In genomic region chr11:21570973-21571372, GRCm38 (mm10) we compare ENCODE assay signal across 8 mouse cellular contexts. TPM values are rescaled to one million over a fixed set of nuclear protein-coding genes. Genes with fewer than 3 reads are reported as not detected.
A peak's percentile ranks its signal among the peaks of the same experiment; 100 is the strongest.
DNase-seq lines count a peak whose midpoint lies in the region; ATAC-seq lines count a peak whose summit lies in the region.

No protein-coding gene starts in this region.

- peak overlapping the region; percentile 74 for H3K9ac ChIP-seq in kidney, embryonic 14.5 days (ENCODE audit: low read depth, low read length)
- H3K9ac ChIP-seq in liver, embryonic 12.5 days = peak overlapping the region; percentile 70

- intact Hi-C loops in left cerebral cortex, postnatal 4 days (cut with DNase I) = no loop called here

- no peaks in the 10 kb centered on the region for H3K9me3 ChIP-seq in kidney, embryonic 14.5 days (ENCODE audit: control insufficient read depth, low read length)
- no peaks in the 10 kb centered on the region for H3K9me3 ChIP-seq in liver, embryonic 12.5 days (replicated peaks)

- peak; percentile 63 for DNase-seq in left cerebral cortex, adult 11 months (ENCODE audit: low spot score)
- no peak for DNase-seq in left cerebral cortex, postnatal 4 days
- peak; percentile 84 for DNase-seq in brain, adult 2 months (ENCODE audit: low read depth, low spot score)
- peak; percentile 30 to 39 for DNase-seq in frontal cortex, postnatal 14 days (ENCODE audit: low spot score in 2 of 2)
- DNase-seq in right cerebral cortex, postnatal 36 days (ENCODE audit: low spot score in 2 of 2) = peak; percentile 56 to 73
- DNase-seq in ovary, postnatal 14 days (ENCODE audit: low spot score) = no peak

- peaks cover 6% of the 10 kb centered on the region; the same call in 1 of the 2 replicates for H3K36me3 ChIP-seq in kidney, embryonic 14.5 days (ENCODE audit: control insufficient read depth, insufficient read depth, low read length)
- peaks cover 10% of the 10 kb centered on the region for H3K36me3 ChIP-seq in liver, embryonic 12.5 days

- H3K4me3 ChIP-seq in kidney, embryonic 14.5 days (ENCODE audit: low read length) = peak overlapping the region; percentile 77
- H3K4me3 ChIP-seq in liver, embryonic 12.5 days = peak overlapping the region; percentile 75

- 5% methylated on average over 10 of the region's 10 CpGs for WGBS in kidney, embryonic 14.5 days
- WGBS in liver, embryonic 12.5 days (ENCODE audit: insufficient replicate concordance) = 9% methylated on average over 10 of the region's 10 CpGs

- H3K4me1 ChIP-seq in kidney, embryonic 14.5 days (ENCODE audit: control insufficient read depth, insufficient read depth, low read length) = peaks cover 19% of the 10 kb centered on the region
- peaks cover 29% of the 10 kb centered on the region for H3K4me1 ChIP-seq in liver, embryonic 12.5 days

- H3K4me2 ChIP-seq in kidney, embryonic 14.5 days (replicated peaks; ENCODE audit: low read depth, low read length) = peak overlapping the region; percentile 70
- H3K4me2 ChIP-seq in liver, embryonic 12.5 days = peak overlapping the region; percentile 86

- no peaks in the 10 kb centered on the region for H3K27me3 ChIP-seq in kidney, embryonic 14.5 days (ENCODE audit: control insufficient read depth, insufficient read depth, low read length)
- no peaks in the 10 kb centered on the region for H3K27me3 ChIP-seq in liver, embryonic 12.5 days (replicated peaks)

- H3K27ac ChIP-seq in kidney, embryonic 14.5 days (ENCODE audit: low read depth, low read length) = peak overlapping the region; percentile 82; the same call in 1 of the 2 replicates
- H3K27ac ChIP-seq in liver, embryonic 12.5 days = peak overlapping the region; percentile 74; the same call in 1 of the 2 replicates

- no peak for ATAC-seq in kidney, embryonic 14.5 days (ENCODE audit: low FRiP score, low TSS enrichment)
- ATAC-seq in liver, embryonic 12.5 days = no peak

RNA-seq across cellular contexts. Expression of gene Wdpcp, which starts 1.1 kb away (rescaled TPM):
- total RNA-seq in left cerebral cortex, postnatal 4 days (2021) = 10 to 100 TPM; 16.6 to 17.3 TPM
- 6.7 and 11.4 TPM in 2 replicates for polyA plus RNA-seq in kidney, embryonic 14.5 days (2014; fragmentation: Nextera tagmentation; extraction: Ambion mirVana)
- 2.4 and 2.8 TPM in 2 replicates for polyA plus RNA-seq in liver, embryonic 12.5 days (2016; fragmentation: Nextera tagmentation; extraction: Ambion mirVana)

RNA-seq across cellular contexts. Expression of gene Mdh1, which starts 1.2 kb away (rescaled TPM):
- total RNA-seq in left cerebral cortex, postnatal 4 days (2021) = 100 to 1,000 TPM; 318 to 322 TPM
- 521 and 608 TPM in 2 replicates for polyA plus RNA-seq in kidney, embryonic 14.5 days (2014; fragmentation: Nextera tagmentation; extraction: Ambion mirVana)
- 164 and 170 TPM in 2 replicates for polyA plus RNA-seq in liver, embryonic 12.5 days (2016; fragmentation: Nextera tagmentation; extraction: Ambion mirVana)

Comparison
In these comparisons a context has a peak if more than half of its experiments do, and no peak if none do; other contexts are left out.
1. DNase-seq: peak in left cerebral cortex, adult 11 months (single experiment), brain, adult 2 months (single experiment), frontal cortex, postnatal 14 days (2 of 2) and right cerebral cortex, postnatal 36 days (2 of 2); none in left cerebral cortex, postnatal 4 days (single experiment) and ovary, postnatal 14 days (single experiment).